Mouse (Mus musculus): Measurements from ENCODE around the gene Myo7a.
A peak's percentile ranks its signal among the peaks of the same experiment; 100 is the strongest.

DNA sequence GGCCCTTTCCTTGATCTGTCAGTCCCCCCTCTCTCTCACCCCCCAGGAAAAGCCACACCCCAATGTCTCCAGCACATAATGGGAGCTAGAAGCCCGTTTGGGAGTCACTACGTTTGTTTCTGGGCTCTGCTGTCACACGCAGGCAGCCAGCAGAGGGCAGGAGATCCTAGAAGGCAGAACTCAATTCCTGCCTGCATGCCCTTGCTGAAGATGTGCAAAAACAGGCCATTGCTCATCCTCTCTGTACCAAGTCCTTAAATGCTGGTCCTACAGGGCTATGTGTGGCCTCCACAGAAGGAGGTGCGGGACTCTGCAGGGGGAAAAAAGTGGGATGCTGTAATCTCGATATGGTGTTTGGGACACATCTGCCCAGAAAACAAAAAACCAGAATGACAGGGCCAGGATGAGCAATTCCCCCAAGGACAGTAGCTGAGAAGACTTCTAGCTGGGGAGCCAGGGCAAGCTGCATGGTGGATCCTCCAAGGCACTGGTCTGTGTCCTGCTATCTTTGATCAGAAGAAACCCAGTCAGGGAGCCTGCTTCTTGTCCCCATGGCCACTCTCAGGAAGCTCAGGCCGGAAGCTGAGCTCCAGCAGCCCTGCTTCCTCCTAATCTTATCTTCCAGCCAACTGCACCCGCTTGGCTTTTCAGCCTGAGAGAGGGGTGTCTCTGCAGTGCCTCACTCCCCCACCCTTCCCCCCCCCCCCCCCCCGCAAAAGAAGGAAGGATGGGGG, 36.4 kb upstream of the Myo7a start:
- TF ChIP-seq CTCF (IDR thresholded peaks at IDR 0.05; ENCODE audit: low read depth): peak; percentile 91
- no peak for TF ChIP-seq EP300 (IDR thresholded peaks at IDR 0.05; ENCODE audit: low read depth)

Data from heart, postnatal 0 days (tissue).